Mouse (Mus musculus) E14TG2a.4 (cell line): ENCODE data around the gene Cxcr4.

ENCODE experiments used
- CTCF ChIP-seq: conservative IDR thresholded peaks from 2 replicates; pipeline ENCODE4 v1.5.1; 2014; ENCODE audit warnings: low read length
- NANOG ChIP-seq: IDR thresholded peaks from 2 replicates; pipeline ENCODE4 v1.6.1; 2014; ENCODE audit warnings: borderline replicate concordance, low read length, mixed read lengths
- POU5F1 ChIP-seq: IDR thresholded peaks from 2 replicates; pipeline ENCODE4 v1.6.1; 2014; ENCODE audit warnings: low read length, borderline replicate concordance

GRCm38 (mm10) chr1:128571033-128571432 lies 21.1 kb downstream of the Cxcr4 start:
- TF ChIP-seq CTCF: no peak
- no peak for TF ChIP-seq NANOG
- no peak for TF ChIP-seq POU5F1
